13 mouse cellular contexts compared by ENCODE assay signal in genomic region chr7:29496332-29496731, GRCm38 (mm10). TPM values are rescaled to one million over a fixed set of nuclear protein-coding genes. Genes with fewer than 3 reads are reported as not detected.
DNase-seq lines count a peak whose midpoint lies in the region; ATAC-seq and TF ChIP-seq lines count a peak whose summit lies in the region.
"Had no signal": no experiment of that assay in that cellular context is flagged by ENCODE, and none has a peak within 500 bp of the region (broad histone marks: within the 10 kb centered on the region; RNA-seq: fewer than 3 reads in every experiment).

No protein-coding gene starts in this region.

- DNase-seq in hindbrain, embryonic 11.5 days (ENCODE audit: low spot score) = no peak
- DNase-seq in hindbrain, postnatal 0 days (ENCODE audit: low spot score) = no peak
- no peak for DNase-seq in embryonic facial prominence, embryonic 10.5 days (ENCODE audit: low spot score)
- DNase-seq in spleen, postnatal 10 days (ENCODE audit: low spot score in 2 of 2) = no peak
- DNase-seq in right cerebral cortex, postnatal 4 days = no peak
- DNase-seq: cerebellum, adult 11-12 months; liver, embryonic 13.5 days; right cerebral cortex, postnatal 14 days; thymus, postnatal 25 days had no signal

- peaks cover 13% of the 10 kb centered on the region for H3K4me1 ChIP-seq in hindbrain, embryonic 11.5 days (replicated peaks; ENCODE audit: control insufficient read depth, insufficient read depth, low read length)
- H3K4me1 ChIP-seq in hindbrain, postnatal 0 days (ENCODE audit: insufficient read depth, low read length) = peaks cover 9% of the 10 kb centered on the region; the same call in 1 of the 2 replicates
- H3K4me1 ChIP-seq in embryonic facial prominence, embryonic 10.5 days = peaks cover 29% of the 10 kb centered on the region
- H3K4me1 ChIP-seq in intestine, postnatal 0 days (replicated peaks; ENCODE audit: control insufficient read depth, insufficient read depth, low read length) = peaks cover 16% of the 10 kb centered on the region
- H3K4me1 ChIP-seq in midbrain, embryonic 16.5 days (ENCODE audit: control insufficient read depth, insufficient read depth, low read length) = peaks cover 11% of the 10 kb centered on the region

- 38% methylated on average over 4 of the region's 4 CpGs for WGBS in hindbrain, embryonic 11.5 days
- 47% methylated on average over 4 of the region's 4 CpGs for WGBS in hindbrain, postnatal 0 days
- 51% methylated on average over 4 of the region's 4 CpGs for WGBS in embryonic facial prominence, embryonic 10.5 days
- 39% methylated on average over 4 of the region's 4 CpGs for WGBS in intestine, postnatal 0 days
- WGBS in midbrain, embryonic 16.5 days = 29% methylated on average over 4 of the region's 4 CpGs

- no peak for TF ChIP-seq CTCF in hindbrain, postnatal 0 days (IDR thresholded peaks at IDR 0.05; ENCODE audit: low read depth)
- TF ChIP-seq CTCF in intestine, postnatal 0 days (IDR thresholded peaks at IDR 0.05; ENCODE audit: low read depth) = no peak

- H3K4me2 ChIP-seq in hindbrain, embryonic 11.5 days (replicated peaks; ENCODE audit: low read depth, low read length) = no peak overlapping the region
- no peak overlapping the region for H3K4me2 ChIP-seq in hindbrain, postnatal 0 days (ENCODE audit: low read depth, low read length)
- H3K4me2 ChIP-seq in intestine, postnatal 0 days (replicated peaks; ENCODE audit: low read depth) = no peak overlapping the region
- no peak overlapping the region for H3K4me2 ChIP-seq in midbrain, embryonic 16.5 days (ENCODE audit: low read length)
- H3K4me2 ChIP-seq: heart, embryonic 15.5 days; liver, embryonic 13.5 days had no signal

- H3K4me3 ChIP-seq in hindbrain, embryonic 11.5 days (ENCODE audit: low read depth, low read length) = no peak overlapping the region
- no peak overlapping the region for H3K4me3 ChIP-seq in hindbrain, postnatal 0 days (ENCODE audit: low read length)
- no peak overlapping the region for H3K4me3 ChIP-seq in embryonic facial prominence, embryonic 10.5 days
- no peak overlapping the region for H3K4me3 ChIP-seq in intestine, postnatal 0 days (ENCODE audit: low read depth, low read length)
- H3K4me3 ChIP-seq in midbrain, embryonic 16.5 days (ENCODE audit: low read depth, low read length) = no peak overlapping the region
- H3K4me3 ChIP-seq: heart, embryonic 15.5 days; liver, embryonic 13.5 days; megakaryocyte, embryonic 14.5 days had no signal

- no peaks in the 10 kb centered on the region for H3K9me3 ChIP-seq in hindbrain, embryonic 11.5 days (ENCODE audit: control insufficient read depth, low read length)
- H3K9me3 ChIP-seq in hindbrain, postnatal 0 days (ENCODE audit: low read length) = no peaks in the 10 kb centered on the region
- H3K9me3 ChIP-seq in embryonic facial prominence, embryonic 10.5 days = no peaks in the 10 kb centered on the region
- no peaks in the 10 kb centered on the region for H3K9me3 ChIP-seq in intestine, postnatal 0 days (ENCODE audit: control insufficient read depth)
- no peaks in the 10 kb centered on the region for H3K9me3 ChIP-seq in midbrain, embryonic 16.5 days (replicated peaks; ENCODE audit: control insufficient read depth, low read length, poor library complexity, severe bottlenecking)
- H3K9me3 ChIP-seq: heart, embryonic 15.5 days; liver, embryonic 13.5 days; megakaryocyte, embryonic 14.5 days had no signal

- H3K9ac ChIP-seq in hindbrain, embryonic 11.5 days (ENCODE audit: low read depth, low read length) = no peak overlapping the region
- no peak overlapping the region for H3K9ac ChIP-seq in hindbrain, postnatal 0 days (replicated peaks; ENCODE audit: low read length)
- no peak overlapping the region for H3K9ac ChIP-seq in intestine, postnatal 0 days (ENCODE audit: low read depth, low read length)
- no peak overlapping the region for H3K9ac ChIP-seq in midbrain, embryonic 16.5 days (ENCODE audit: low read depth, low read length)
- H3K9ac ChIP-seq: heart, embryonic 15.5 days; liver, embryonic 13.5 days had no signal

- H3K27me3 ChIP-seq in hindbrain, embryonic 11.5 days (ENCODE audit: control insufficient read depth, insufficient read depth, low read length) = no peaks in the 10 kb centered on the region
- no peaks in the 10 kb centered on the region for H3K27me3 ChIP-seq in hindbrain, postnatal 0 days (ENCODE audit: insufficient read depth, low read length)
- peaks cover 10% of the 10 kb centered on the region for H3K27me3 ChIP-seq in embryonic facial prominence, embryonic 10.5 days (replicated peaks; ENCODE audit: low read depth, poor library complexity, severe bottlenecking)
- H3K27me3 ChIP-seq in intestine, postnatal 0 days (replicated peaks; ENCODE audit: control insufficient read depth, insufficient read depth, low read length) = no peaks in the 10 kb centered on the region
- H3K27me3 ChIP-seq in midbrain, embryonic 16.5 days (ENCODE audit: control insufficient read depth, insufficient read depth, low read depth, low read length) = no peaks in the 10 kb centered on the region
- H3K27me3 ChIP-seq: liver, embryonic 13.5 days; megakaryocyte, embryonic 14.5 days had no signal

- ATAC-seq in hindbrain, embryonic 11.5 days (ENCODE audit: low FRiP score) = peak; percentile 47; the same call in 1 of the 2 replicates
- ATAC-seq in hindbrain, postnatal 0 days = no peak
- ATAC-seq in intestine, postnatal 0 days = no peak
- peak; percentile 9; the same call in 1 of the 2 replicates for ATAC-seq in midbrain, embryonic 16.5 days

- no peaks in the 10 kb centered on the region for H3K36me3 ChIP-seq in hindbrain, embryonic 11.5 days (ENCODE audit: control insufficient read depth, insufficient read depth, low read length)
- no peaks in the 10 kb centered on the region for H3K36me3 ChIP-seq in hindbrain, postnatal 0 days (ENCODE audit: insufficient read depth, low read length)
- peaks cover 15% of the 10 kb centered on the region; the same call in 1 of the 2 replicates for H3K36me3 ChIP-seq in embryonic facial prominence, embryonic 10.5 days (replicated peaks)
- H3K36me3 ChIP-seq in intestine, postnatal 0 days (ENCODE audit: control insufficient read depth, insufficient read depth) = 0 out of 2 replicates have a peak, but pooled peaks cover 9% of the 10 kb centered on the region
- no peaks in the 10 kb centered on the region for H3K36me3 ChIP-seq in midbrain, embryonic 16.5 days (ENCODE audit: control insufficient read depth, insufficient read depth, low read length)
- H3K36me3 ChIP-seq: heart, embryonic 15.5 days; liver, embryonic 13.5 days had no signal

- peak overlapping the region; percentile 12; the same call in 1 of the 2 replicates for H3K27ac ChIP-seq in hindbrain, embryonic 11.5 days (ENCODE audit: low read depth, low read length)
- H3K27ac ChIP-seq in hindbrain, postnatal 0 days = no peak overlapping the region
- H3K27ac ChIP-seq in embryonic facial prominence, embryonic 10.5 days (replicated peaks) = 0 out of 2 replicates have a peak overlapping the region, but pooled peaks have one; percentile 10
- peak overlapping the region; percentile 76 for H3K27ac ChIP-seq in intestine, postnatal 0 days (ENCODE audit: low read depth, low read length)
- 0 out of 2 replicates have a peak overlapping the region, but pooled peaks have one; percentile 3 for H3K27ac ChIP-seq in midbrain, embryonic 16.5 days (ENCODE audit: low read length)
- H3K27ac ChIP-seq: heart, embryonic 15.5 days; liver, embryonic 13.5 days had no signal

RNA-seq across cellular contexts. Expression of gene Sipa1l3, which starts 22.1 kb away (rescaled TPM):
- 6.1 and 11.2 TPM in 2 replicates for polyA plus RNA-seq in hindbrain, embryonic 11.5 days (2014; fragmentation: Nextera tagmentation; extraction: Ambion mirVana)
- 108 and 110 TPM in 2 replicates for total RNA-seq in hindbrain, postnatal 0 days (2014; rRNA removed)
- polyA plus RNA-seq in hindbrain, postnatal 0 days (2015; fragmentation: Nextera tagmentation; extraction: Ambion mirVana) = 15.2 and 19.7 TPM in 2 replicates
- polyA plus RNA-seq in embryonic facial prominence, embryonic 10.5 days (2016; fragmentation: Nextera tagmentation; extraction: Ambion mirVana) = 9.2 and 10.5 TPM in 2 replicates
- polyA plus RNA-seq in intestine, postnatal 0 days (2015; fragmentation: Nextera tagmentation; extraction: Ambion mirVana) = 22.0 and 25.6 TPM in 2 replicates
- polyA plus RNA-seq in midbrain, embryonic 16.5 days (2015; fragmentation: Nextera tagmentation; extraction: Ambion mirVana) = 17.3 and 17.8 TPM in 2 replicates

Comparison
In these comparisons a context has a peak if more than half of its experiments do, and no peak if none do; other contexts are left out.
1. ATAC-seq: peak in hindbrain, embryonic 11.5 days (single experiment) and midbrain, embryonic 16.5 days (single experiment); none in hindbrain, postnatal 0 days (single experiment) and intestine, postnatal 0 days (single experiment).